Mouse (Mus musculus): ENCODE results near the gene A630073D07Rik. TPM values are rescaled to one million over a fixed set of nuclear protein-coding genes. Genes with fewer than 3 reads are reported as not detected.
A peak's percentile ranks its signal among the peaks of the same experiment; 100 is the strongest.
"Not testable (repeated sequence)": the region's sequence is repeated elsewhere in the genome, so short reads cannot be mapped to it uniquely, and the experiment has no call there.

Gene A630073D07Rik
- polyA plus RNA-seq (2012; rRNA removed): not detected in 2 replicates

GRCm38 (mm10) chr6:132651426-132651825 is at the start of gene A630073D07Rik:
Gene A630073D07Rik, minus strand, starts transcription at chr6:132651526.
- DNase-seq (ENCODE audit: low read depth): no peak
- TF ChIP-seq POLR2A (IDR thresholded peaks at IDR 0.05; ENCODE audit: borderline replicate concordance, extremely low read depth, insufficient read depth, insufficient read length, poor library complexity, severe bottlenecking) (no peak), CTCF (IDR thresholded peaks at IDR 0.05; ENCODE audit: borderline replicate concordance, extremely low read depth, insufficient read depth, insufficient read length) (no peak)

- DNase-seq (ENCODE audit: low read depth): no peak
- no peak for TF ChIP-seq CTCF (IDR thresholded peaks at IDR 0.05; ENCODE audit: borderline replicate concordance, extremely low read depth, insufficient read depth, insufficient read length)
- TF ChIP-seq POLR2A (IDR thresholded peaks at IDR 0.05; ENCODE audit: borderline replicate concordance, extremely low read depth, insufficient read depth, insufficient read length, poor library complexity, severe bottlenecking): no peak
Measured at GRCm38 (mm10) chr6:132700907-132701306, 49.6 kb upstream of the A630073D07Rik start, which contains the start of gene Tas2r121. Gene Tas2r121, minus strand, starts transcription at chr6:132701007.

- not testable (repeated sequence) for DNase-seq (ENCODE audit: low read depth)
Measured at GRCm38 (mm10) chr6:132691596-132691995, 40.3 kb upstream of the A630073D07Rik start.

GRCm38 (mm10) chr6:132656653-132657052 is 5.3 kb upstream of the A630073D07Rik start, which contains the start of gene Tas2r120:
Gene Tas2r120, plus strand, starts transcription at chr6:132656953.
- no peak for DNase-seq (ENCODE audit: low read depth)
- TF ChIP-seq POLR2A (IDR thresholded peaks at IDR 0.05; ENCODE audit: borderline replicate concordance, extremely low read depth, insufficient read depth, insufficient read length, poor library complexity, severe bottlenecking) (no peak), CTCF (IDR thresholded peaks at IDR 0.05; ENCODE audit: borderline replicate concordance, extremely low read depth, insufficient read depth, insufficient read length) (no peak)

- no peak for TF ChIP-seq POLR2A (IDR thresholded peaks at IDR 0.05; ENCODE audit: borderline replicate concordance, extremely low read depth, insufficient read depth, insufficient read length, poor library complexity, severe bottlenecking)
- TF ChIP-seq CTCF (IDR thresholded peaks at IDR 0.05; ENCODE audit: borderline replicate concordance, extremely low read depth, insufficient read depth, insufficient read length): peak; percentile 14; the same call in 1 of the 2 replicates
- DNase-seq (ENCODE audit: low read depth): peak; percentile 24
Measured at GRCm38 (mm10) chr6:132649399-132649798, 1.9 kb downstream of the A630073D07Rik start.

- not testable (repeated sequence) for DNase-seq (ENCODE audit: low read depth)
Measured at GRCm38 (mm10) chr6:132595613-132596012, 55.7 kb downstream of the A630073D07Rik start, which contains the start of gene Prp2. Gene Prp2, plus strand, starts transcription at chr6:132595913.

Other genes starting within 250 kb of the A630073D07Rik start
- gene Prh1, start 81.7 kb downstream of the A630073D07Rik start, polyA plus RNA-seq (2012; rRNA removed): not detected in 2 replicates
- gene Prp2, start 55.6 kb downstream of the A630073D07Rik start, polyA plus RNA-seq (2012; rRNA removed): not detected in 2 replicates
- not detected in 2 replicates for gene Tas2r120, start 5.4 kb upstream of the A630073D07Rik start, polyA plus RNA-seq (2012; rRNA removed)
- not detected in 2 replicates for gene Tas2r121, start 49.5 kb upstream of the A630073D07Rik start, polyA plus RNA-seq (2012; rRNA removed)
- not detected in 2 replicates for gene Tas2r122, start 60.4 kb upstream of the A630073D07Rik start, polyA plus RNA-seq (2012; rRNA removed)
- gene Tas2r115, start 86.5 kb upstream of the A630073D07Rik start, polyA plus RNA-seq (2012; rRNA removed): not detected in 2 replicates
- not detected in 2 replicates for gene Tas2r124, start 103.2 kb upstream of the A630073D07Rik start, polyA plus RNA-seq (2012; rRNA removed)
- not detected in 2 replicates for gene Tas2r102, start 110.6 kb upstream of the A630073D07Rik start, polyA plus RNA-seq (2012; rRNA removed)
- gene Tas2r136, start 126.6 kb upstream of the A630073D07Rik start, polyA plus RNA-seq (2012; rRNA removed): not detected in 2 replicates
- gene Tas2r117, start 151.3 kb upstream of the A630073D07Rik start, polyA plus RNA-seq (2012; rRNA removed): not detected in 2 replicates
- gene Tas2r123, start 195.6 kb upstream of the A630073D07Rik start, polyA plus RNA-seq (2012; rRNA removed): not detected in 2 replicates
- gene Tas2r116, start 203.9 kb upstream of the A630073D07Rik start, polyA plus RNA-seq (2012; rRNA removed): not detected in 2 replicates
- gene Tas2r110, start 216.5 kb upstream of the A630073D07Rik start, polyA plus RNA-seq (2012; rRNA removed): not detected in 2 replicates
- gene Tas2r113, start 241.5 kb upstream of the A630073D07Rik start, polyA plus RNA-seq (2012; rRNA removed): not detected in 2 replicates

Measured in brain, embryonic 14.5 days (tissue).